Mouse (Mus musculus) CH12.LX (cell line): ENCODE data around the gene Ehmt2. TPM values are rescaled to one million over a fixed set of nuclear protein-coding genes. Genes with fewer than 3 reads are reported as not detected.

Experiments
- DNase-seq: peaks from one replicate; pipeline ENCODE4 v3.0.0-alpha.2; 2013; ENCODE audit errors: extremely low read depth
- H3K27ac ChIP-seq: 2 replicates; pipeline ENCODE4 v1.5.1; 2012; ENCODE audit warnings: low read depth, mild to moderate bottlenecking, control low read depth, moderate library complexity; ENCODE audit not compliant: insufficient read depth
- H3K27me3 ChIP-seq: replicated peaks from 2 replicates; pipeline ENCODE3; 2012; ENCODE audit warnings: inconsistent platforms
- H3K36me3 ChIP-seq, 2 experiments: replicated peaks in 1 of 2; 2 replicates each; pipeline versions ENCODE3 to v1.6.1; 2012; ENCODE audit warnings: inconsistent platforms in 1 of 2, low read length in 1 of 2, mild to moderate bottlenecking in 1 of 2, mixed read lengths in 1 of 2, moderate library complexity in 1 of 2; ENCODE audit not compliant: control insufficient read depth in 1 of 2, insufficient read depth in 1 of 2
- H3K4me1 ChIP-seq, 2 experiments: 2 replicates each; pipeline ENCODE4 v1.6.1; 2012; ENCODE audit warnings: inconsistent platforms in 1 of 2, moderate library complexity in 1 of 2; ENCODE audit not compliant: insufficient read depth in 2 of 2, control insufficient read depth in 1 of 2
- H3K4me2 ChIP-seq: 2 replicates; pipeline ENCODE4 v1.6.1; 2012; ENCODE audit warnings: low read depth, mild to moderate bottlenecking, control low read depth; ENCODE audit not compliant: poor library complexity, insufficient read depth, severe bottlenecking
- H3K4me3 ChIP-seq, 3 experiments: fragments of 150-350 bp in 1 of 3; sonication (generic) in 1 of 3; replicated peaks in 1 of 3; 2 replicates each; pipeline versions ENCODE3 to v1.5.1; 2011 to 2012; ENCODE audit warnings: low read depth in 2 of 3, low read length in 2 of 3, mild to moderate bottlenecking in 2 of 3, moderate library complexity in 2 of 3, control low read depth in 1 of 3, improper control_type of control experiment in 1 of 3, inconsistent platforms in 1 of 3, mixed read lengths in 1 of 3; ENCODE audit not compliant: poor library complexity in 1 of 3
- H3K79me2 ChIP-seq: replicated peaks from 2 replicates; pipeline ENCODE4 v1.6.1; 2012; ENCODE audit warnings: mild to moderate bottlenecking, moderate library complexity; ENCODE audit not compliant: control insufficient read depth, poor library complexity, insufficient read depth, severe bottlenecking; ENCODE audit errors: extremely low read depth
- H3K9ac ChIP-seq: 2 replicates; pipeline ENCODE4 v1.6.1; 2012; ENCODE audit warnings: low read depth, mild to moderate bottlenecking, control low read depth, moderate library complexity; ENCODE audit not compliant: insufficient read depth
- H3K9me3 ChIP-seq: replicated peaks from 2 replicates; pipeline ENCODE3; 2012; ENCODE audit warnings: low read length, inconsistent platforms, mixed read lengths
- BHLHE40 ChIP-seq: IDR thresholded peaks from 2 replicates; pipeline ENCODE4 v1.6.1; 2011; ENCODE audit warnings: mild to moderate bottlenecking, low read depth, low read length, improper control_type of control experiment
- CTCF ChIP-seq, 2 experiments: IDR thresholded peaks in 1 of 2; conservative IDR thresholded peaks in 1 of 2; 2 replicates each; pipeline ENCODE4 v1.5.1; 2011 to 2012; ENCODE audit warnings: low read depth in 2 of 2, low read length in 2 of 2, improper control_type of control experiment in 1 of 2, inconsistent platforms in 1 of 2, mild to moderate bottlenecking in 1 of 2, moderate library complexity in 1 of 2
- ELF1 ChIP-seq: IDR thresholded peaks from 2 replicates; pipeline ENCODE4 v1.6.1; 2014; ENCODE audit warnings: low read depth, mild to moderate bottlenecking, inconsistent platforms, low read length, improper control_type of control experiment
- EP300 ChIP-seq: IDR thresholded peaks from 2 replicates; pipeline ENCODE4 v1.6.1; 2011; ENCODE audit warnings: low read length, improper control_type of control experiment
- IRF4 ChIP-seq: IDR thresholded peaks from 2 replicates; pipeline ENCODE4 v1.6.1; 2014; ENCODE audit warnings: low read depth, mild to moderate bottlenecking, inconsistent platforms, low read length, improper control_type of control experiment
- JUN ChIP-seq: IDR thresholded peaks from 2 replicates; pipeline ENCODE4 v1.6.1; 2011; ENCODE audit warnings: low read depth, mild to moderate bottlenecking, low read length, improper control_type of control experiment, moderate library complexity; ENCODE audit not compliant: insufficient read depth
- KAT2A ChIP-seq: IDR thresholded peaks from 2 replicates; pipeline ENCODE4 v1.6.1; 2012; ENCODE audit warnings: low read length, improper control_type of control experiment, inconsistent platforms; ENCODE audit not compliant: insufficient replicate concordance
- MAFK ChIP-seq: IDR thresholded peaks from 2 replicates; pipeline ENCODE4 v1.6.1; 2011; ENCODE audit warnings: low read length, improper control_type of control experiment; ENCODE audit not compliant: insufficient replicate concordance
- RAD21 ChIP-seq: IDR thresholded peaks from 2 replicates; pipeline ENCODE4 v1.6.1; 2011; ENCODE audit warnings: low read depth, mild to moderate bottlenecking, low read length, improper control_type of control experiment, moderate library complexity
- SMC3 ChIP-seq: IDR thresholded peaks from 2 replicates; pipeline ENCODE4 v1.6.1; 2011; ENCODE audit warnings: low read depth, low read length, improper control_type of control experiment
- TCF12 ChIP-seq: IDR thresholded peaks from 2 replicates; pipeline ENCODE4 v1.6.1; 2014; ENCODE audit warnings: low read depth, mild to moderate bottlenecking, inconsistent platforms, low read length, improper control_type of control experiment
- UBTF ChIP-seq: IDR thresholded peaks from 2 replicates; pipeline ENCODE4 v1.6.1; 2012; ENCODE audit warnings: low read depth, mild to moderate bottlenecking, inconsistent platforms, low read length, improper control_type of control experiment, moderate library complexity
- USF2 ChIP-seq: conservative IDR thresholded peaks from 2 replicates; pipeline ENCODE4 v1.6.1; 2011; ENCODE audit warnings: low read depth, low read length, improper control_type of control experiment
- ZNF384 ChIP-seq: IDR thresholded peaks from 2 replicates; pipeline ENCODE4 v1.6.1; 2012; ENCODE audit warnings: low read depth, low read length, improper control_type of control experiment, inconsistent platforms
- dilution Hi-C: fragments of 300-500 bp; cut with MboI; formaldehyde crosslinking; loops from 2 replicates; pipeline ENCODE4 v1.14.3; 2020; ENCODE audit warnings: low sequenced_read_pairs; ENCODE audit not compliant: extremely low pct_unique_long_range_greater_than_20kb, extremely low pct_ligation_motif_present
- in situ Hi-C: fragments of 300-500 bp; cut with MboI; formaldehyde crosslinking; loops from 3 replicates; pipeline ENCODE4 v1.14.3; 2019; ENCODE audit warnings: low sequenced_read_pairs, low pct_ligation_motif_present, low pct_unique_long_range_greater_than_20kb, mixed read lengths
- polyA plus RNA-seq: library from polyadenylated mRNA; unstranded; fragments of >175 nt; gene quantifications from 2 replicates; pipeline ENCODE4 v1.2.1, GENCODE M21; 2012; ENCODE audit warnings: low read depth; ENCODE audit not compliant: insufficient read length
- total RNA-seq, 2 experiments: library from RNA; depleted of rRNA; stranded (reverse); fragments of 300-350 nt in 1 of 2; fragments of >200 nt in 1 of 2; gene quantifications; 2 replicates each; pipeline ENCODE4 v1.2.3; 2012 to 2014

Gene Ehmt2
- total and polyA plus RNA-seq, 3 experiments, result 73.5 to 150 (median 113) TPM

DNA sequence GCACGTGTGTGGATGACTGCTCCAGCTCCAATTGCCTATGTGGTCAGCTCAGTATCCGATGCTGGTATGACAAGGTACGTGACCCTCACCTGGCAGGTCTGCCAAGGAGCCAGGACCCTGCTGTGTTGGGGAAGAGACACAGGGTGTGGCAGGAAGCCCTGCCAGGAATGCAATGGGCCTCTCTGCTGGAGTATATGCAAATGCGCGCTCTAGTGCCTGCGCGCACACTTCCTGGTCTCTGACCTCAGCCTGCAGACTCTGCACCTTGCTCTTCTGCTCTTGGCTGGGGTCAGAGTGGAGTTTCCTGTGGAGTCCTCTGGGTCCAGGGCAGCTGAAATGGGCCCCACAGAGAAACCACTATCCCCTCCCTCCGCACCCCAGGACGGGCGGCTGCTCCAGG is 12.7 kb downstream of the Ehmt2 start:
- Histone ChIP-seq H3K27ac (peak overlapping the region; percentile 28), H3K27me3 (no peaks in the 10 kb centered on the region), H3K4me3 (peak overlapping the region in 1 of 3 experiments; percentile 19), H3K36me3 (peaks cover 75 to 84% of the 10 kb centered on the region in 2 experiments), H3K4me2 (no peak overlapping the region), H3K79me2 (no peaks in the 10 kb centered on the region), H3K9me3 (no peaks in the 10 kb centered on the region), H3K9ac (no peak overlapping the region), H3K4me1 (peaks cover 14 to 49% of the 10 kb centered on the region in 2 experiments)
- dilution Hi-C loops, result no loop called here
- in situ Hi-C loops, result loop anchor here (5.0 kb wide), 1 partner anchor 54 kb away; no protein-coding TSS in a partner anchor
- no peak for TF ChIP-seq ZNF384
- TF ChIP-seq ELF1, result peak; percentile 59
- no peak for TF ChIP-seq UBTF
- no peak for TF ChIP-seq JUN
- DNase-seq, result no peak

DNA sequence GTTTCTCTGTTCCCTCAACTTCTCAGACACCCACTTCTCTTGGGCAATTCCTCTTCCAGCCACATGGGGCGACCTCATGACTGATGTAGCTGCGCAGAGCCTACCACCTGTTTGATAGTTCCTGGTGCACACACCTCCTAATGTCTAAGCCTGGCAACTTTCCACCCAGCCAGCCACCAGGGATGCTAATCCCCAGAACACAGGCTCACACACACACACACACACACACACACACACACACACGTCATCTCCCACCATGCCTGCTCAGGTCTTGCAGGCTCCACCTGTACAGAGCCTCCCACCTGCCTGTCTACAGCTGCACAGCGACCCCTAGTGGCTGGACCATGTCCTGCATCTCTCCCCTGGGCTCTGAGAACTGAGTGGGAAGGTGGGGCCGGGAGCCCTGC is 13.7 kb downstream of the Ehmt2 start:
- peaks cover 65 to 74% of the 10 kb centered on the region in 2 experiments for H3K36me3 ChIP-seq
- TF ChIP-seq RAD21 (peak; percentile 67), EP300 (no peak), BHLHE40 (no peak), IRF4 (no peak), MAFK (no peak), CTCF (conservative IDR thresholded peaks at IDR 0.05 in 1 of 2, IDR thresholded peaks at IDR 0.05 in 1 of 2; ENCODE audit: low read depth in 2 of 2, low read length in 2 of 2) (peak; percentile 82 to 83), KAT2A (no peak), SMC3 (peak; percentile 55), TCF12 (no peak), JUN (no peak), USF2 (no peak)
- H3K27me3 ChIP-seq, result no peaks in the 10 kb centered on the region
- H3K9me3 ChIP-seq, result no peaks in the 10 kb centered on the region
- H3K27ac ChIP-seq, result no peak overlapping the region
- no peak overlapping the region for H3K9ac ChIP-seq
- in situ Hi-C loops, result loop anchor here (5.0 kb wide), 1 partner anchor 55 kb away; no protein-coding TSS in a partner anchor
- H3K4me2 ChIP-seq, result no peak overlapping the region
- no peak overlapping the region for H3K4me3 ChIP-seq
- dilution Hi-C loops, result no loop called here
- no peaks in the 10 kb centered on the region for H3K79me2 ChIP-seq
- H3K4me1 ChIP-seq, result peaks cover 14 to 53% of the 10 kb centered on the region in 2 experiments
- peak; percentile 73 for DNase-seq
